Mouse (Mus musculus) G1E (cell line): ENCODE data around the gene Map7d1.

ENCODE experiments used
- CTCF ChIP-seq: IDR thresholded peaks from 2 replicates; pipeline ENCODE4 v1.5.1; 2012; ENCODE audit warnings: low read depth, low read length, inconsistent platforms, mixed read lengths
- GATA1 ChIP-seq: IDR thresholded peaks from 2 replicates; pipeline ENCODE4 v1.6.1; 2012; ENCODE audit warnings: borderline replicate concordance, low read length, inconsistent platforms, mixed read lengths
- GATA2 ChIP-seq: IDR thresholded peaks from 2 replicates; pipeline ENCODE4 v1.6.1; 2012; ENCODE audit warnings: low read depth, low read length, inconsistent platforms, borderline replicate concordance
- TAL1 ChIP-seq: conservative IDR thresholded peaks from 2 replicates; pipeline ENCODE4 v1.6.1; 2012; ENCODE audit warnings: low read depth, low read length, inconsistent platforms, mixed read lengths

- TF ChIP-seq CTCF (no peak), GATA1 (no peak), GATA2 (no peak), TAL1 (no peak)
Observed at GRCm38 (mm10) chr4:126295937-126296336, 39.8 kb upstream of the Map7d1 start.
